Mouse (Mus musculus): ENCODE measurements at regions not wholly inside any gene's neighbourhood (a gene's known extent, or its start where the extent isn't known, plus 50 kb on each side); places are given as distances from the start of the nearest gene placed in this dataset.
"Not testable (repeated sequence)": the region's sequence is repeated elsewhere in the genome, so short reads cannot be mapped to it uniquely, and the experiment has no call there.

- Histone ChIP-seq H3K4me1 (0 out of 2 replicates have a peak, but pooled peaks cover 3% of the 10 kb centered on the region), H3K4me2 (no peak overlapping the region), H3K9ac (no peak overlapping the region), H3K36me3 (no peaks in the 10 kb centered on the region), H3K4me3 (replicated peaks) (no peak overlapping the region), H3K27ac (no peak overlapping the region), H3K9me3 (no peaks in the 10 kb centered on the region), H3K27me3 (replicated peaks) (no peaks in the 10 kb centered on the region)
- 76% methylated on average over 5 of the region's 5 CpGs for WGBS
- ATAC-seq (ENCODE audit: insufficient read depth, low FRiP score, low read depth) = no peak
These were observed 85.0 kb downstream of the Glrx3 start for GRCm38 (mm10) chr7:137522450-137522849.

- Histone ChIP-seq H3K4me2 (no peak overlapping the region), H3K9me3 (no peaks in the 10 kb centered on the region), H3K4me1 (no peaks in the 10 kb centered on the region), H3K36me3 (no peaks in the 10 kb centered on the region), H3K9ac (no peak overlapping the region), H3K4me3 (replicated peaks) (no peak overlapping the region), H3K27me3 (replicated peaks) (no peaks in the 10 kb centered on the region), H3K27ac (no peak overlapping the region)
- 78% methylated on average over 4 of the region's 4 CpGs for WGBS
- no peak for ATAC-seq (ENCODE audit: insufficient read depth, low FRiP score, low read depth)
These were observed 96.1 kb downstream of the Glrx3 start for GRCm38 (mm10) chr7:137533476-137533875.

- WGBS = 31% methylated on average over 2 of the region's 2 CpGs
- Histone ChIP-seq H3K9ac (no peak overlapping the region), H3K4me1 (no peaks in the 10 kb centered on the region), H3K4me2 (no peak overlapping the region), H3K27me3 (replicated peaks) (no peaks in the 10 kb centered on the region), H3K36me3 (no peaks in the 10 kb centered on the region), H3K4me3 (replicated peaks) (no peak overlapping the region), H3K9me3 (no peaks in the 10 kb centered on the region), H3K27ac (no peak overlapping the region)
- ATAC-seq (ENCODE audit: insufficient read depth, low FRiP score, low read depth) = no peak
These were observed 112.6 kb downstream of the Glrx3 start for GRCm38 (mm10) chr7:137549991-137550390.

GRCm38 (mm10) chr7:137552551-137553198 lies 115.3 kb downstream of the Glrx3 start:
- 66% methylated on average over 5 of the region's 5 CpGs for WGBS
- Histone ChIP-seq H3K4me2 (no peak overlapping the region), H3K27ac (no peak overlapping the region), H3K9ac (no peak overlapping the region), H3K36me3 (no peaks in the 10 kb centered on the region), H3K4me1 (no peaks in the 10 kb centered on the region), H3K4me3 (replicated peaks) (no peak overlapping the region), H3K9me3 (no peaks in the 10 kb centered on the region), H3K27me3 (replicated peaks) (no peaks in the 10 kb centered on the region)
- ATAC-seq (ENCODE audit: insufficient read depth, low FRiP score, low read depth) = no peak

- Histone ChIP-seq H3K27ac (no peak overlapping the region), H3K4me2 (no peak overlapping the region), H3K4me1 (no peaks in the 10 kb centered on the region), H3K9me3 (no peaks in the 10 kb centered on the region), H3K9ac (no peak overlapping the region), H3K4me3 (replicated peaks) (no peak overlapping the region), H3K27me3 (replicated peaks) (no peaks in the 10 kb centered on the region), H3K36me3 (no peaks in the 10 kb centered on the region)
- ATAC-seq (ENCODE audit: insufficient read depth, low FRiP score, low read depth) = no peak
- 62% methylated on average over 2 of the region's 2 CpGs for WGBS
These were observed 118.1 kb downstream of the Glrx3 start for GRCm38 (mm10) chr7:137555481-137555880.

- 88% methylated on average over 3 of the region's 3 CpGs for WGBS
- H3K36me3 ChIP-seq = no peaks in the 10 kb centered on the region
These were observed 120.0 kb downstream of the Glrx3 start for GRCm38 (mm10) chr7:137557439-137557838.

GRCm38 (mm10) chr7:137558871-137559270 lies 121.5 kb downstream of the Glrx3 start:
- no peak overlapping the region for H3K27ac ChIP-seq
- H3K9ac ChIP-seq = no peak overlapping the region
- H3K4me1 ChIP-seq = no peaks in the 10 kb centered on the region
- no peak for ATAC-seq (ENCODE audit: insufficient read depth, low FRiP score, low read depth)
- no peak overlapping the region for H3K4me2 ChIP-seq
- WGBS = 82% methylated on average over 3 of the region's 3 CpGs
- no peaks in the 10 kb centered on the region for H3K27me3 ChIP-seq (replicated peaks)
- no peaks in the 10 kb centered on the region for H3K36me3 ChIP-seq
- H3K9me3 ChIP-seq = no peaks in the 10 kb centered on the region
- H3K4me3 ChIP-seq (replicated peaks) = no peak overlapping the region

More at GRCm38 (mm10) chr7:137557439-137557838, 120.0 kb downstream of the Glrx3 start:
- Histone ChIP-seq H3K4me1 (no peaks in the 10 kb centered on the region), H3K9ac (no peak overlapping the region), H3K4me3 (replicated peaks) (no peak overlapping the region), H3K27me3 (replicated peaks) (no peaks in the 10 kb centered on the region), H3K9me3 (no peaks in the 10 kb centered on the region), H3K4me2 (no peak overlapping the region), H3K27ac (no peak overlapping the region)
- ATAC-seq (ENCODE audit: insufficient read depth, low FRiP score, low read depth) = no peak

- Histone ChIP-seq H3K4me3 (replicated peaks) (no peak overlapping the region), H3K4me2 (no peak overlapping the region), H3K27me3 (replicated peaks) (no peaks in the 10 kb centered on the region), H3K9ac (no peak overlapping the region), H3K27ac (no peak overlapping the region), H3K9me3 (no peaks in the 10 kb centered on the region), H3K36me3 (no peaks in the 10 kb centered on the region), H3K4me1 (no peaks in the 10 kb centered on the region)
- ATAC-seq (ENCODE audit: insufficient read depth, low FRiP score, low read depth) = no peak
- WGBS = 70% methylated on average over 2 of the region's 2 CpGs
These were observed 132.8 kb downstream of the Glrx3 start for GRCm38 (mm10) chr7:137570199-137570598.

GRCm38 (mm10) chr7:137575491-137575890 lies 138.1 kb downstream of the Glrx3 start:
- Histone ChIP-seq H3K4me2 (no peak overlapping the region), H3K4me3 (replicated peaks) (no peak overlapping the region), H3K27ac (no peak overlapping the region), H3K4me1 (no peaks in the 10 kb centered on the region), H3K27me3 (replicated peaks) (no peaks in the 10 kb centered on the region), H3K36me3 (no peaks in the 10 kb centered on the region), H3K9me3 (no peaks in the 10 kb centered on the region), H3K9ac (no peak overlapping the region)
- WGBS = 75% methylated on average over 3 of the region's 3 CpGs
- no peak for ATAC-seq (ENCODE audit: insufficient read depth, low FRiP score, low read depth)

GRCm38 (mm10) chr7:137576251-137576650 lies 138.8 kb downstream of the Glrx3 start:
- H3K4me2 ChIP-seq = no peak overlapping the region
- 53% methylated on average over 6 of the region's 6 CpGs for WGBS
- no peak for ATAC-seq (ENCODE audit: insufficient read depth, low FRiP score, low read depth)
- H3K9ac ChIP-seq = no peak overlapping the region
- H3K27ac ChIP-seq = no peak overlapping the region
- no peaks in the 10 kb centered on the region for H3K9me3 ChIP-seq
- no peak overlapping the region for H3K4me3 ChIP-seq (replicated peaks)
- no peaks in the 10 kb centered on the region for H3K36me3 ChIP-seq
- H3K4me1 ChIP-seq = no peaks in the 10 kb centered on the region
- no peaks in the 10 kb centered on the region for H3K27me3 ChIP-seq (replicated peaks)

- ATAC-seq (ENCODE audit: insufficient read depth, low FRiP score, low read depth) = no peak
- no peak overlapping the region for H3K4me3 ChIP-seq (replicated peaks)
- no peaks in the 10 kb centered on the region for H3K36me3 ChIP-seq
- WGBS = 83% methylated on average over 2 of the region's 2 CpGs
- H3K9me3 ChIP-seq = no peaks in the 10 kb centered on the region
- H3K4me2 ChIP-seq = no peak overlapping the region
- no peaks in the 10 kb centered on the region for H3K4me1 ChIP-seq
- H3K9ac ChIP-seq = no peak overlapping the region
- H3K27me3 ChIP-seq (replicated peaks) = no peaks in the 10 kb centered on the region
- no peak overlapping the region for H3K27ac ChIP-seq
These were observed 146.1 kb downstream of the Glrx3 start for GRCm38 (mm10) chr7:137583556-137583955.

- not testable (repeated sequence) for H3K4me3 ChIP-seq (replicated peaks); ATAC-seq (ENCODE audit: insufficient read depth, low FRiP score, low read depth); H3K27ac ChIP-seq; H3K36me3 ChIP-seq; H3K9ac ChIP-seq; H3K4me1 ChIP-seq; H3K9me3 ChIP-seq; H3K4me2 ChIP-seq; H3K27me3 ChIP-seq (replicated peaks)
- 74% methylated on average over 4 of the region's 4 CpGs for WGBS
These were observed 147.5 kb downstream of the Glrx3 start for GRCm38 (mm10) chr7:137584916-137585315.

- Histone ChIP-seq H3K4me1 (no peaks in the 10 kb centered on the region), H3K27ac (no peak overlapping the region), H3K36me3 (no peaks in the 10 kb centered on the region), H3K27me3 (replicated peaks) (no peaks in the 10 kb centered on the region), H3K4me3 (replicated peaks) (no peak overlapping the region), H3K9me3 (no peaks in the 10 kb centered on the region), H3K4me2 (no peak overlapping the region), H3K9ac (no peak overlapping the region)
- 52% methylated on average over 8 of the region's 8 CpGs for WGBS
- no peak for ATAC-seq (ENCODE audit: insufficient read depth, low FRiP score, low read depth)
These were observed 156.2 kb downstream of the Glrx3 start for GRCm38 (mm10) chr7:137593570-137593969.

Data from stomach, embryonic 15.5 days (tissue).